In the genomic region with DNA sequence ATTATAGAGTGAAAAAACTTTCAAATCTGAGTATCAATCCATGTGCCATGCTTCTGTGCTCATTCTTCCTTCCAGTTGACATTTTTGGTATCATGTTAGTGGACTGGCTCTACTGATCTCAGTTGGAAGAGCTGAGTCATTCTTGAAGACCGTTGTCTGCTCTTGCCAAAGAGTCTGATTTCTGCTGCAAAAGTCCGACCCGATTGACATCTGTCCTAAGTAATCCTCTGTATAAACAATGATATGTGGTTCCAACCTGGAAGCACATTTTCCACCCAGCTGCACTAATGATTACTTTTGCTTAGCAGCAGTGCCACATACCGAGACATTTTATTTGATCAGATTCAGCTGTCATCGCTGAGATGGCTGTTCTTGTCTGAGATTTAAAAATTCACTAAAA, we compare ENCODE assay signal across 23 mouse cellular contexts.
A peak's percentile ranks its signal among the peaks of the same experiment; 100 is the strongest.
DNase-seq lines count a peak whose midpoint lies in the region; ATAC-seq and TF ChIP-seq lines count a peak whose summit lies in the region.
"Had no signal": no experiment of that assay in that cellular context is flagged by ENCODE, and none has a peak within 500 bp of the region (broad histone marks: within the 10 kb centered on the region; RNA-seq: fewer than 3 reads in every experiment).

No protein-coding gene starts in this region.

- TF ChIP-seq CTCF in liver, adult 2 months (IDR thresholded peaks at IDR 0.05; ENCODE audit: low read depth, low read length), result no peak
- TF ChIP-seq CTCF in liver, postnatal 0 days (IDR thresholded peaks at IDR 0.05; ENCODE audit: low read depth), result no peak
- no peak for TF ChIP-seq CTCF in brain, embryonic 14.5 days (IDR thresholded peaks at IDR 0.05; ENCODE audit: borderline replicate concordance, extremely low read depth, insufficient read depth, insufficient read length)

- H3K9me3 ChIP-seq in liver, postnatal 0 days (ENCODE audit: low read length), result no peaks in the 10 kb centered on the region
- H3K9me3 ChIP-seq: embryonic facial prominence, embryonic 10.5 days; embryonic facial prominence, embryonic 12.5 days; forebrain, embryonic 13.5 days; G1E had no signal

- TF ChIP-seq EP300 in liver, postnatal 0 days (IDR thresholded peaks at IDR 0.05; ENCODE audit: low read depth), result no peak

- H3K4me1 ChIP-seq in liver, adult 2 months (ENCODE audit: control insufficient read depth, insufficient read depth, low read length), result no peaks in the 10 kb centered on the region
- H3K4me1 ChIP-seq in liver, postnatal 0 days (ENCODE audit: insufficient read depth), result no peaks in the 10 kb centered on the region
- H3K4me1 ChIP-seq: embryonic facial prominence, embryonic 10.5 days; embryonic facial prominence, embryonic 12.5 days; forebrain, embryonic 13.5 days had no signal

- no peaks in the 10 kb centered on the region for H3K79me2 ChIP-seq in liver, adult 2 months (ENCODE audit: control insufficient read depth, insufficient read depth, low read length)

- no peak overlapping the region for H3K9ac ChIP-seq in liver, adult 2 months (ENCODE audit: low read depth, low read length)
- H3K9ac ChIP-seq in liver, postnatal 0 days (replicated peaks), result no peak overlapping the region
- H3K9ac ChIP-seq: embryonic facial prominence, embryonic 12.5 days; forebrain, embryonic 13.5 days; forebrain, postnatal 0 days had no signal

- no peaks in the 10 kb centered on the region for H3K27me3 ChIP-seq in liver, adult 2 months (ENCODE audit: control insufficient read depth, insufficient read depth, low read length)
- no peaks in the 10 kb centered on the region for H3K27me3 ChIP-seq in liver, postnatal 0 days (ENCODE audit: insufficient read depth, low read length)
- H3K27me3 ChIP-seq: CH12.LX; embryonic facial prominence, embryonic 12.5 days; forebrain, embryonic 13.5 days had no signal

- no peak for TF ChIP-seq POLR2A in liver, adult 2 months (IDR thresholded peaks at IDR 0.05; ENCODE audit: extremely low read depth, insufficient read depth, low read length)
- no peak for TF ChIP-seq POLR2A in brain, embryonic 14.5 days (IDR thresholded peaks at IDR 0.05; ENCODE audit: borderline replicate concordance, extremely low read depth, insufficient read depth, insufficient read length, poor library complexity, severe bottlenecking)

- no peaks in the 10 kb centered on the region for H3K36me3 ChIP-seq in liver, adult 2 months (ENCODE audit: control insufficient read depth, insufficient read depth, low read length)
- no peaks in the 10 kb centered on the region for H3K36me3 ChIP-seq in liver, postnatal 0 days (replicated peaks; ENCODE audit: insufficient read depth, low read length)
- H3K36me3 ChIP-seq: embryonic facial prominence, embryonic 10.5 days; embryonic facial prominence, embryonic 12.5 days; G1E had no signal

- H3K27ac ChIP-seq in liver, adult 2 months (replicated peaks; ENCODE audit: insufficient read depth, low read depth, low read length), result no peak overlapping the region
- no peak overlapping the region for H3K27ac ChIP-seq in liver, postnatal 0 days (ENCODE audit: low read depth)
- H3K27ac ChIP-seq: embryonic facial prominence, embryonic 10.5 days; embryonic facial prominence, embryonic 12.5 days; forebrain, embryonic 13.5 days had no signal

- WGBS in liver, adult 2 months, result 75% methylated on average over 5 of the region's 5 CpGs
- 73% methylated on average over 5 of the region's 5 CpGs for WGBS in liver, postnatal 0 days (ENCODE audit: insufficient replicate concordance)

- peak; percentile 13 for DNase-seq in embryo, embryonic 10 days (ENCODE audit: low spot score)
- no peak for DNase-seq in embryo, embryonic 10.5 days (ENCODE audit: low spot score)
- peak; percentile 79 for DNase-seq in liver, adult 2 months (ENCODE audit: extremely low read depth, low read depth, low spot score)
- DNase-seq in liver, postnatal 0 days, result no peak
- DNase-seq in Muller cell, postnatal 12 days (ENCODE audit: inconsistent ontology term), result peak; percentile 72
- DNase-seq in brain, embryonic 14.5 days (ENCODE audit: low read depth), result peak; percentile 23
- no peak for DNase-seq in thymus, postnatal 36 days
- DNase-seq: adrenal gland, adult 2 months; adrenal gland, postnatal 10 days; adrenal gland, postnatal 25 days; B cell, adult 2 months; cerebellum, adult 11-12 months; cerebellum, adult 2 months; cerebellum, adult 9-10 months; cerebellum, postnatal 10 days; cerebellum, postnatal 25 days; forebrain, postnatal 0 days had no signal

- no peak for ATAC-seq in liver, postnatal 0 days
- ATAC-seq: CD4-positive, CD25-positive, alpha-beta regulatory T cell, adult 4 months; forebrain, embryonic 13.5 days; forebrain, postnatal 0 days had no signal

- no peak overlapping the region for H3K4me3 ChIP-seq in liver, adult 2 months (ENCODE audit: insufficient read depth, low read depth, low read length)
- no peak overlapping the region for H3K4me3 ChIP-seq in liver, postnatal 0 days (ENCODE audit: low read depth, low read length)
- H3K4me3 ChIP-seq: embryonic facial prominence, embryonic 10.5 days; embryonic facial prominence, embryonic 12.5 days; forebrain, embryonic 13.5 days had no signal

- no peak overlapping the region for H3K4me2 ChIP-seq in liver, postnatal 0 days (ENCODE audit: low read depth, low read length)
- H3K4me2 ChIP-seq: embryonic facial prominence, embryonic 12.5 days; forebrain, embryonic 13.5 days had no signal

Comparison
In these comparisons a context has a peak if more than half of its experiments do, and no peak if none do; other contexts are left out.
1. DNase-seq: peak in embryo, embryonic 10 days (single experiment), liver, adult 2 months (single experiment), Muller cell, postnatal 12 days (single experiment) and brain, embryonic 14.5 days (single experiment); none in embryo, embryonic 10.5 days (single experiment), liver, postnatal 0 days (single experiment) and thymus, postnatal 36 days (0 of 2).